Mouse (Mus musculus): ENCODE results near the gene Cep170b.

DNA sequence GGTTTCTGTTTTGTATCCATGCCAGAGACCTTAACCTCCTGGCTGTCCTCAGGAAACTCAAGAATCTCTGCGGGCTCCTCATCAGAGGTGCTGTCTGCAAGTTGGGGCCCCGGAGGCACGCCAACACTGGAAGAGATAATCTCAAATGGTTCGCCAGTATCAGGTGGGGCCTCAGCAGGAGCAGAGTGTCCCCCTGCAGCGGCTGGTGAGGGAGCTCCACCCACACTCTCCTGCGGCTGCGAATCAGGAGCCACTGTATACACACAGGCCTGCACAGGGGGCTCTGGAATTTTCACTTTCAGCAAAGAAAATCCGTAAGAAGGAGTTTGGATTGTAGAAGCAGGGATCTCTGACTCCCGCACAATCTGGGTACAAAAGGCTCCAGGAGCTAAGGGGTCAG is 53.1 kb downstream of the Cep170b start:
- TF ChIP-seq POLR2A (IDR thresholded peaks at IDR 0.05; ENCODE audit: control insufficient read depth, low read depth, low read length) (no peak), CTCF (IDR thresholded peaks at IDR 0.05; ENCODE audit: control insufficient read depth, insufficient read depth, insufficient replicate concordance, low read depth, low read length) (no peak)

All from testis, adult 2 months (tissue).